Comparison of ENCODE assay signal across 23 mouse cellular contexts in the genomic region with DNA sequence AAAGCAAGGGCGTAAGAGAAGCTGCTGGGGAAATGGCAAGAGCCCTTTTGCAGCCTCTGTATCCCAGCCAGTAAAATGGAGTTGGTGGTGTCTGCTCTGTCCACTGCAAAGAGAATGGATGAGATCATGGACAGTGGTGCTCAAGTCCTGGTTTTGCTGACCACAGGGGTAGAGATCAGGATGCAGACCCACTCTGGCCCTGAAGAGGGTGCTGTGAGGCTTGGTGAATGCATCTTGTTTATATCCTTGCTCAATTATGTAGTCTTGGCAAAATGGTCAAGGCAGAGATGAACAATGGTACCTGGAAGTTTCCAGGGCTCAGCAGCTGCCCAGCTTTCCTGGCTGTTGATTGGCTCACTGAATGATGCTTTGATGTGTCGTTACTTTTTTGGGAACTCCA. TPM values are rescaled to one million over a fixed set of nuclear protein-coding genes. Genes with fewer than 3 reads are reported as not detected.
DNase-seq lines count a peak whose midpoint lies in the region; ATAC-seq and TF ChIP-seq lines count a peak whose summit lies in the region.
"Had no signal": no experiment of that assay in that cellular context is flagged by ENCODE, and none has a peak within 500 bp of the region (broad histone marks: within the 10 kb centered on the region; RNA-seq: fewer than 3 reads in every experiment).

No protein-coding gene starts in this region.

- no peak overlapping the region for H3K27ac ChIP-seq in heart, embryonic 10.5 days
- no peak overlapping the region for H3K27ac ChIP-seq in layer of hippocampus, adult 2 months
- no peak overlapping the region for H3K27ac ChIP-seq in forebrain, embryonic 15.5 days (replicated peaks)
- H3K27ac ChIP-seq: embryonic facial prominence, embryonic 15.5 days; forebrain, embryonic 10.5 days; hindbrain, embryonic 15.5 days; limb, embryonic 10.5 days; liver, embryonic 12.5 days; macrophage had no signal

- TF ChIP-seq CTCF in layer of hippocampus, adult 2 months (conservative IDR thresholded peaks at IDR 0.05): peak; percentile 69

- H3K4me3 ChIP-seq in heart, embryonic 10.5 days: no peak overlapping the region
- H3K4me3 ChIP-seq in layer of hippocampus, adult 2 months: no peak overlapping the region
- H3K4me3 ChIP-seq in forebrain, embryonic 15.5 days: no peak overlapping the region
- H3K4me3 ChIP-seq: embryonic facial prominence, embryonic 15.5 days; forebrain, embryonic 10.5 days; hindbrain, embryonic 15.5 days; limb, embryonic 10.5 days; liver, embryonic 12.5 days had no signal

- H3K9ac ChIP-seq in forebrain, embryonic 15.5 days (replicated peaks): no peak overlapping the region
- H3K9ac ChIP-seq: embryonic facial prominence, embryonic 15.5 days; hindbrain, embryonic 15.5 days; liver, embryonic 12.5 days had no signal

- no peaks in the 10 kb centered on the region for H3K36me3 ChIP-seq in heart, embryonic 10.5 days
- H3K36me3 ChIP-seq in forebrain, embryonic 15.5 days: no peaks in the 10 kb centered on the region
- H3K36me3 ChIP-seq: embryonic facial prominence, embryonic 15.5 days; forebrain, embryonic 10.5 days; hindbrain, embryonic 15.5 days; limb, embryonic 10.5 days; liver, embryonic 12.5 days had no signal

- WGBS in heart, embryonic 10.5 days: 73% methylated on average over 2 of the region's 2 CpGs
- 87% methylated on average over 2 of the region's 2 CpGs for WGBS in forebrain, embryonic 15.5 days

- H3K4me1 ChIP-seq in heart, embryonic 10.5 days: no peaks in the 10 kb centered on the region
- H3K4me1 ChIP-seq in forebrain, embryonic 15.5 days: no peaks in the 10 kb centered on the region
- H3K4me1 ChIP-seq: embryonic facial prominence, embryonic 15.5 days; forebrain, embryonic 10.5 days; hindbrain, embryonic 15.5 days; limb, embryonic 10.5 days; liver, embryonic 12.5 days had no signal

- no peak overlapping the region for H3K4me2 ChIP-seq in forebrain, embryonic 15.5 days (replicated peaks)
- H3K4me2 ChIP-seq: embryonic facial prominence, embryonic 15.5 days; hindbrain, embryonic 15.5 days; liver, embryonic 12.5 days; midbrain, embryonic 11.5 days had no signal

- DNase-seq in heart, adult 18-20 months: peak; percentile 14 to 28
- no peak for DNase-seq in heart, embryonic 10.5 days (ENCODE audit: low spot score)
- peak in 1 of 2 experiments; percentile 23 for DNase-seq in layer of hippocampus, adult 2 months (ENCODE audit: low spot score in 2 of 2)
- no peak for DNase-seq in layer of hippocampus, postnatal 25 days (ENCODE audit: extremely low spot score in 1 of 2, low spot score in 1 of 2)
- DNase-seq in retina, embryonic 14.5 days (ENCODE audit: low spot score): peak; percentile 4
- DNase-seq in retina, postnatal 1 day: no peak
- DNase-seq: cerebellum, postnatal 14 days; embryo, embryonic 11 days had no signal

- no peaks in the 10 kb centered on the region for H3K27me3 ChIP-seq in heart, embryonic 10.5 days (ENCODE audit: insufficient read depth, poor library complexity, severe bottlenecking)
- no peaks in the 10 kb centered on the region for H3K27me3 ChIP-seq in forebrain, embryonic 15.5 days
- H3K27me3 ChIP-seq: embryonic facial prominence, embryonic 15.5 days; hindbrain, embryonic 15.5 days; liver, embryonic 12.5 days had no signal

- peaks cover 96% of the 10 kb centered on the region for H3K9me3 ChIP-seq in heart, embryonic 10.5 days
- peaks cover 91% of the 10 kb centered on the region for H3K9me3 ChIP-seq in forebrain, embryonic 15.5 days

- ATAC-seq in forebrain, embryonic 15.5 days (replicated peaks): no peak
- ATAC-seq: intestine, postnatal 0 days; liver, embryonic 12.5 days had no signal

RNA-seq across cellular contexts. Expression of a gene that starts 5.4 kb away (rescaled TPM):
- not detected for total RNA-seq in heart, adult 18-20 months (2021)
- polyA plus RNA-seq in heart, embryonic 10.5 days (2016; fragmentation: Nextera tagmentation; extraction: Ambion mirVana): not detected in 2 replicates
- total RNA-seq in layer of hippocampus, adult 2 months (2021): not detected
- total RNA-seq in layer of hippocampus, postnatal 25 days (2021): not detected
- polyA plus RNA-seq in forebrain, embryonic 15.5 days (2015; fragmentation: Nextera tagmentation; extraction: Ambion mirVana): not detected in 2 replicates
- total RNA-seq: ES-E14; heart, postnatal 14 days had no signal
- polyA plus RNA-seq: C2C12; embryonic facial prominence, embryonic 15.5 days; forebrain, embryonic 10.5 days; frontal cortex, adult 2 months; gonadal fat pad, adult 2 months; hindbrain, embryonic 15.5 days; intestine, postnatal 0 days; limb, embryonic 10.5 days; liver, embryonic 12.5 days; macrophage; midbrain, embryonic 11.5 days; neural tube, embryonic 14.5 days had no signal

RNA-seq across cellular contexts. Expression of a gene that starts 14.5 kb away (rescaled TPM):
- total RNA-seq in heart, adult 18-20 months (2021): not detected
- polyA plus RNA-seq in heart, embryonic 10.5 days (2016; fragmentation: Nextera tagmentation; extraction: Ambion mirVana): not detected in 2 replicates
- total RNA-seq in layer of hippocampus, adult 2 months (2021): not detected
- total RNA-seq in layer of hippocampus, postnatal 25 days (2021): not detected
- polyA plus RNA-seq in forebrain, embryonic 15.5 days (2015; fragmentation: Nextera tagmentation; extraction: Ambion mirVana): not detected in 2 replicates
- total RNA-seq: ES-E14; heart, postnatal 14 days had no signal
- polyA plus RNA-seq: C2C12; embryonic facial prominence, embryonic 15.5 days; forebrain, embryonic 10.5 days; frontal cortex, adult 2 months; gonadal fat pad, adult 2 months; hindbrain, embryonic 15.5 days; intestine, postnatal 0 days; limb, embryonic 10.5 days; liver, embryonic 12.5 days; macrophage; midbrain, embryonic 11.5 days; neural tube, embryonic 14.5 days had no signal

Comparison
In these comparisons a context has a peak if more than half of its experiments do, and no peak if none do; other contexts are left out.
1. DNase-seq: peak in heart, adult 18-20 months (2 of 2) and retina, embryonic 14.5 days (single experiment); none in heart, embryonic 10.5 days (single experiment), layer of hippocampus, postnatal 25 days (0 of 2) and retina, postnatal 1 day (single experiment).